Mouse (Mus musculus) neural tube, embryonic 13.5 days (tissue): ENCODE measurements around the gene Dnajc5. TPM values are rescaled to one million over a fixed set of nuclear protein-coding genes. Genes with fewer than 3 reads are reported as not detected.

Experiments used
- ATAC-seq: fragments of 200-750 bp; cut with Nextera tagmentation; 2 replicates; pipeline ENCODE4 v1.8.0; 2017; ENCODE audit warnings: low read depth, mild to moderate bottlenecking, moderate TSS enrichment, moderate library complexity
- H3K27ac ChIP-seq: fragments of 300-500 bp; sonication (generic); replicated peaks from 2 replicates; pipeline ENCODE4 v1.5.1; 2015; ENCODE audit warnings: moderate library complexity, mild to moderate bottlenecking, inconsistent platforms
- H3K27me3 ChIP-seq: fragments of 300-500 bp; sonication (generic); 2 replicates; pipeline ENCODE4 v1.6.1; 2015; ENCODE audit warnings: mild to moderate bottlenecking, inconsistent platforms
- H3K36me3 ChIP-seq: fragments of 300-500 bp; sonication (generic); 2 replicates; pipeline ENCODE4 v1.6.1; 2015; ENCODE audit warnings: mild to moderate bottlenecking, inconsistent platforms
- H3K4me1 ChIP-seq: fragments of 300-500 bp; sonication (generic); replicated peaks from 2 replicates; pipeline ENCODE4 v1.6.1; 2015; ENCODE audit warnings: inconsistent platforms
- H3K4me2 ChIP-seq: fragments of 300-500 bp; sonication (generic); 2 replicates; pipeline ENCODE4 v1.6.1; 2015; ENCODE audit warnings: inconsistent platforms, mild to moderate bottlenecking, moderate library complexity
- H3K4me3 ChIP-seq: fragments of 300-500 bp; sonication (generic); 2 replicates; pipeline ENCODE4 v1.5.1; 2015; ENCODE audit warnings: mild to moderate bottlenecking, inconsistent platforms
- H3K9ac ChIP-seq: fragments of 300-500 bp; sonication (generic); 2 replicates; pipeline ENCODE4 v1.6.1; 2015; ENCODE audit warnings: moderate library complexity, mild to moderate bottlenecking, inconsistent platforms
- H3K9me3 ChIP-seq: fragments of 300-500 bp; sonication (generic); 2 replicates; pipeline ENCODE4 v1.6.1; 2016; ENCODE audit warnings: inconsistent platforms
- whole genome bisulfite sequencing: fragments of 180-500 bp; shearing (Covaris S2); methylation state at CpG from one replicate; pipeline ENCODE4 v1.1.7; 2015; 5-methylcytosine and 5-hydroxymethylcytosine counted together
- microRNA-seq: library from miRNA; unstranded; fragments of <30 nt; microRNA quantifications from one replicate; pipeline ENCODE4, GENCODE M21; 2016
- polyA plus RNA-seq: library from polyadenylated mRNA; unstranded; fragments of >200 nt; fragmentation: Nextera tagmentation; extraction: Ambion mirVana; gene quantifications from 2 replicates; pipeline ENCODE4 v1.2.1, GENCODE M21; 2015

Dnajc5 gene
- polyA plus RNA-seq, 1 experiment from 2014 or later, result 192 TPM

DNA sequence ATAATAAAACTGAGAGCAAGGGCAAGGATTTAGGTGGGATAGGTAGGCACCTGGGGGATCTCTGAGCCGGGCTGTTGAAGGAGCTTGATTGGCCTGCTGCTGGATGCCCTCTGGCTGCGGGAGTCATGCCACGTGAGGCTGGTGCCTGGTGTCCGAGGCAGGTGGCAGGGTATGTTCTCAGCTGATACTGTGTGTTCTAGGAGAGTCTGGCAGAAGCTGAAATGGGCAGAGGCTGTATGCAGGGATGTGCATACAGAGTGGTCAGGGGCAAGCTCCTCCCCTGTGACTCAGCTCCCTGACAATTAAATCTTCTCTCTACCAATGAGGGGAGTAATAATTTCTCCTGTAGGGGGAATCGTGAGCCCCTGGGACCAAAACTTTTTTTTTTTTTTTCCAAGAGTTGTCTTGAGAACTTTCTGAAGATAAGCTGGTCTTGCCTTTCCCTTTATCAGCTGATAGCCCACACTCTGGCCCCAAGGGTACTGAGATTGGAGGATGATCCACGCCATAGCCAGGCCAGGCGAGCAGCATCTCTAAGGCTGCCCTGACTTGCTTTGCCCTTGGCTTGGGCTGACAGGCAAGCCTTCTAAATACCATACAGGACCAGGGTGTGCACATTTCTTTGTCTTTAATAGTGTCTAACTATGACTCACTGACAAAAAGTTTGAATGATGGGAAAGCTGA, 77.2 kb downstream of the Dnajc5 start:
- no peaks in the 10 kb centered on the region for H3K9me3 ChIP-seq
- no peak for ATAC-seq
- no peaks in the 10 kb centered on the region for H3K27me3 ChIP-seq
- peaks cover 49% of the 10 kb centered on the region for H3K4me1 ChIP-seq
- H3K9ac ChIP-seq, result peak overlapping the region; percentile 94; the same call in 1 of the 2 replicates
- WGBS, result 66% methylated on average over 7 of the region's 7 CpGs
- H3K4me2 ChIP-seq, result peak overlapping the region; percentile 74
- 0 out of 2 replicates have a peak, but pooled peaks cover 14% of the 10 kb centered on the region for H3K36me3 ChIP-seq
- H3K4me3 ChIP-seq, result peak overlapping the region; percentile 63
- H3K27ac ChIP-seq, result no peak overlapping the region

GRCm38 (mm10) chr2:181598454-181599351, 78.4 kb downstream of the Dnajc5 start, which contains the start of gene Samd10:
TSS of gene Samd10 (minus strand) at chr2:181599212.
- H3K27ac ChIP-seq, result peak within 1 kb of the TSS; percentile 94
- H3K36me3 ChIP-seq, result 0 out of 2 replicates have a peak, but pooled peaks cover 14% of the 10 kb centered on the region
- no peaks in the 10 kb centered on the region for H3K27me3 ChIP-seq
- H3K4me2 ChIP-seq, result peak within 1 kb of the TSS; percentile 82
- H3K4me1 ChIP-seq, result peaks cover 47% of the 10 kb centered on the region
- H3K9me3 ChIP-seq, result no peaks in the 10 kb centered on the region
- WGBS, result 2% methylated on average over 70 of the region's 71 CpGs
- peak within 1 kb of the TSS; percentile 94 for H3K9ac ChIP-seq
- H3K4me3 ChIP-seq, result peak within 1 kb of the TSS; percentile 63
- ATAC-seq, result peak; percentile 49

- Histone ChIP-seq H3K27ac (peak overlapping the region; percentile 83), H3K4me3 (peak overlapping the region; percentile 95), H3K9ac (peak overlapping the region; percentile 77), H3K4me1 (peaks cover 46% of the 10 kb centered on the region), H3K36me3 (0 out of 2 replicates have a peak, but pooled peaks cover 13% of the 10 kb centered on the region), H3K9me3 (no peaks in the 10 kb centered on the region), H3K4me2 (peak overlapping the region; percentile 82), H3K27me3 (no peaks in the 10 kb centered on the region)
- no peak for ATAC-seq
- 70% methylated on average over 6 of the region's 6 CpGs for WGBS
These were observed 80.0 kb downstream of the Dnajc5 start for GRCm38 (mm10) chr2:181600226-181600758.

DNA sequence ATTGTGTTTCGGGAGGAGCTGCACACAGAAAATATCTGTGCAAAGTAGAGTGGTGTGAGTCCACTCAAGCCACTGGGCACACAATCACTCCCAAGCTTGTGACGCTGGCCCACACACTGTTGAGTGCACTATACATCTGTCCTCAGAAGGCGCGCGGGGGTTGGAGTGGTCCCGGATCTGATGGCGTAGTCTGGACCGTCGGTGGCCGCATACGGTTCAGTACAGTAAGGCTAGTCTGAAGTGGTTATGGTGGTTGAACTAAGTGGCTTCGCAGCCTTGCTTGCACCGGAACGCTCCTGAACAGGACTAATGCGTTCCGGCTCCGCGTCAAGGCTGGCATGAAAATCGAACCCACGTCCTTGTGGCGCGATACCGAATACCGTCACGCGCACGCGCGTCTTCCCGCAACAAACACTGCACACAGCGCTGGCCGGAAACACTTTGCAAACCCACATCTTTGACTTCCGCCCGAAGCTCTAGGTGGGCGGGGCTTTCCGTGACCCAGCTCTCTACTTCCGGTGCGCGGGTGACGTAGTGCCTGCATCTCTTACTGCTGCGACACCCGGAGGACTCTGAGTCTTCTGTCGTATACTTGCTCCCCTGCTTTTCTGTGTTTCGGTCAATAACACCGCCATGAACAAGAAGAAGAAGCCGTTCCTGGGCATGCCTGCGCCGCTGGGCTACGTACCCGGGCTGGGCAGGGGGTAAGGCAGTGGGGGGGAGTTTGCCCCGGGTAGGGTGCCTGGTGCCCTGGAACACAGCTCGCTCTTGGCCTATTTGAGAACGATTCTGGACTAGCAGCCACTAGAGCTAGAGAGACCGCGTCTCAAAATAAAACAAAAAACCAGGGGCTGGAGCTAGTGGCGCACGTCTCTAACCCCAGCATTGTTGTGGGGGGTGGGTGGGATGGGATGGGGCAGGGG, 80.8 kb downstream of the Dnajc5 start:
- Histone ChIP-seq H3K4me1 (peaks cover 46% of the 10 kb centered on the region), H3K9me3 (no peaks in the 10 kb centered on the region), H3K27me3 (no peaks in the 10 kb centered on the region), H3K4me3 (peak overlapping the region; percentile 95), H3K27ac (peak overlapping the region; percentile 86), H3K4me2 (peak overlapping the region; percentile 82), H3K36me3 (0 out of 2 replicates have a peak, but pooled peaks cover 5% of the 10 kb centered on the region), H3K9ac (peak overlapping the region; percentile 93)
- WGBS, result 1% methylated on average over 57 of the region's 57 CpGs
- ATAC-seq, result peak; percentile 93

DNA sequence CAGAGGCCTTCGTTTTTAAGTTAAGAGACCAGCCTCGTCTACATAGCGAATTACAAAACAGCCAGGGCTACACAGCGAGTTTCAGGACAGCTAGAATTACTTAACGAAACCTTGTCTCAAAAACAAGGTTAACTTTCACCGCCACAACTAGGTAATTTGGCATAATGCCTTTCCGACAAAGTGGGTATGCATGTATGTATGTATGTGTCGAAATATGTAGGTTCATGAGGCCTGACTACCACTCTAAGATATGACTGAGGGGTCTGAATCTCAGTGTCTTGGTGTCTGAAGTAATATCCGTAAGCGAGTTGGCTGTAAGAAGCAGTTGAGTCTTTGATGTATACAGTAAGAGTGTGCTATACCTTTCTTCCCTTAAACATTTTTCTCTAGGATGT, 81.5 kb downstream of the Dnajc5 start:
- Histone ChIP-seq H3K27ac (peak overlapping the region; percentile 86), H3K4me1 (peaks cover 46% of the 10 kb centered on the region), H3K9ac (peak overlapping the region; percentile 93), H3K9me3 (no peaks in the 10 kb centered on the region), H3K36me3 (no peaks in the 10 kb centered on the region), H3K4me2 (peak overlapping the region; percentile 82), H3K4me3 (peak overlapping the region; percentile 95), H3K27me3 (no peaks in the 10 kb centered on the region)
- ATAC-seq, result no peak
- WGBS, result 27% methylated on average over 10 of the region's 10 CpGs

DNA sequence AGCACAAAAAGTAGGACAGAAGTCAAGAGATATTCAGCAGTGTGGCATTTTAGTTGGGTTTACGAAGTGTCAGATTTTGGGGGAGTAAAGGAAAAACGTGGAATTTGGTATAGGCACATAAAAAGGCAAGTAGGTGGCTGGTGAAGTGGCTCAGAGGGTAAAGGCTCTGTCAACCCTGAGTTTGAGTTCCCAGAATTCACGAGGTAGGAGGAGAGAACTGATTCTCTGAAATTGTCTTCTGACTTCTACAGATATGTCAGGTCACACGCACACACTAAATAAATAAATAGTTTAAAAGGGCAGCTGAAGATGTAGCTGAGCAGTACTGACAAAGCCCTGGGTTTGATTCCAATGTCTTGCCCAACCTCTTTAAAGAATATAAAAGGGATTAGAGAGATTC, 82.1 kb downstream of the Dnajc5 start:
- Histone ChIP-seq H3K27me3 (no peaks in the 10 kb centered on the region), H3K4me3 (peak overlapping the region; percentile 95)

More for the DNA sequence above, 82.1 kb downstream of the Dnajc5 start:
- Histone ChIP-seq H3K4me2 (peak overlapping the region; percentile 82), H3K36me3 (no peaks in the 10 kb centered on the region), H3K4me1 (peaks cover 45% of the 10 kb centered on the region), H3K9ac (peak overlapping the region; percentile 93; the same call in 1 of the 2 replicates), H3K9me3 (no peaks in the 10 kb centered on the region), H3K27ac (no peak overlapping the region)
- 78% methylated on average over 4 of the region's 4 CpGs for WGBS
- no peak for ATAC-seq

Small RNA genes within 50 kb of the gene (microRNA-seq; reads per million reads assigned to microRNA genes)
- gene Mir7006, result not detected

Other genes starting within 250 kb of the Dnajc5 start
- 15.1 and 15.4 TPM in 2 replicates for gene Gmeb2, start 232.4 kb upstream of the Dnajc5 start, polyA plus RNA-seq
- gene Stmn3, start 206.0 kb upstream of the Dnajc5 start, polyA plus RNA-seq, result 1,090 and 1,260 TPM in 2 replicates
- gene Rtel1, start 200.7 kb upstream of the Dnajc5 start, polyA plus RNA-seq, result 28.8 and 30.1 TPM in 2 replicates
- 61.4 and 67.4 TPM in 2 replicates for gene Zgpat, start 155.6 kb upstream of the Dnajc5 start, polyA plus RNA-seq
- 82.6 and 85.9 TPM in 2 replicates for gene Arfrp1, start 155.1 kb upstream of the Dnajc5 start, polyA plus RNA-seq
- gene Lime1, start 140.4 kb upstream of the Dnajc5 start, polyA plus RNA-seq, result 41.3 and 41.4 TPM in 2 replicates
- 21.1 and 22.0 TPM in 2 replicates for gene Zbtb46, start 61.1 kb upstream of the Dnajc5 start, polyA plus RNA-seq
- 0.11 TPM in 1 of 2 replicates, not detected in the other for gene Abhd16b, start 27.3 kb upstream of the Dnajc5 start, polyA plus RNA-seq
- gene Tpd52l2, start 23.3 kb upstream of the Dnajc5 start, polyA plus RNA-seq, result 107 and 114 TPM in 2 replicates
- 67.4 and 73.6 TPM in 2 replicates for gene Uckl1, start 64.4 kb downstream of the Dnajc5 start, polyA plus RNA-seq
- gene Prpf6, start 71.4 kb downstream of the Dnajc5 start, polyA plus RNA-seq, result 63.1 and 65.6 TPM in 2 replicates
- gene Zfp512b, start 72.3 kb downstream of the Dnajc5 start, polyA plus RNA-seq, result 78.7 and 81.3 TPM in 2 replicates
- 146 and 157 TPM in 2 replicates for gene Samd10, start 78.7 kb downstream of the Dnajc5 start, polyA plus RNA-seq
- gene Gm29797, start 136.5 kb downstream of the Dnajc5 start, polyA plus RNA-seq, result not detected in 2 replicates
- gene Sox18, start 151.2 kb downstream of the Dnajc5 start, polyA plus RNA-seq, result 18.9 and 22.2 TPM in 2 replicates
- 33.9 and 37.8 TPM in 2 replicates for gene Tcea2, start 159.8 kb downstream of the Dnajc5 start, polyA plus RNA-seq
- gene Rgs19, start 173.5 kb downstream of the Dnajc5 start, polyA plus RNA-seq, result 42.7 and 49.2 TPM in 2 replicates
- gene Lkaaear1, start 178.0 kb downstream of the Dnajc5 start, polyA plus RNA-seq, result not detected in 2 replicates
- 63.8 and 64.0 TPM in 2 replicates for gene Oprl1, start 194.5 kb downstream of the Dnajc5 start, polyA plus RNA-seq
- gene Myt1, start 242.8 kb downstream of the Dnajc5 start, polyA plus RNA-seq, result 44.9 and 52.5 TPM in 2 replicates